Mouse (Mus musculus) stomach, postnatal 0 days (tissue): Measurements from ENCODE around the gene Lbx2.

Experiments
- CTCF ChIP-seq: IDR thresholded peaks from 2 replicates; pipeline ENCODE4 v1.5.1; 2016; ENCODE audit warnings: antibody characterized with exemption, low read depth, mild to moderate bottlenecking, moderate library complexity
- EP300 ChIP-seq: optimal IDR thresholded peaks from 2 replicates; pipeline ENCODE3; 2016; ENCODE audit warnings: antibody characterized with exemption

DNA sequence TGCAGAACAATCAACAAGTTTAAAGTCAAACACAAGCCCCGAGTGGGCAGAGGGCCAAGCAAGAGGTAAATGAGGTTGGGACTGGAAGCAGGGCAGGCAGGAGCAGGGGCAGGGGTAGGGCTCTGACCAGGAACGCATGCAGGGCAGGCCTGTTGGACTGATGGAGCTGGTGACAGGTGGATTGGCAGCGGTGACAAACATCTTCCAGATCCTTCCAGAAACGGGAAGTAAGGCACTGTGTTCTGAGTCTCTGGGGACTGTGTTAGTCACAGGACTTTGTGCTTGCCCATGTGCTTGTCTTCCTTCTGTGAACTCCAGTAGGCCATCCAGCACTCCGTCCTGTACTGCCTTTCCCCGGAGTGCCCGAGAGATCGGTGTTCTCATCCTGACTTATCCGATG, 41.4 kb upstream of the Lbx2 start:
- TF ChIP-seq CTCF (no peak), EP300 (no peak)
